Mouse (Mus musculus): ENCODE results near the gene Klra4.
"Not testable (repeated sequence)": the region's sequence is repeated elsewhere in the genome, so short reads cannot be mapped to it uniquely, and the experiment has no call there.

Klra4 gene
- long read RNA-seq, experiment 1, partial matches to known transcripts = 0 of 1 reads
- long read RNA-seq, experiment 1, other reads (novel, unspliced or antisense) = 1 of 1 reads
- long read RNA-seq, experiment 2 = 0 reads

- intact Hi-C loops (cut with DNase I) = loop anchor here (5.0 kb wide), 1 partner anchor 240 kb away; no protein-coding TSS in a partner anchor
These were observed at the start of gene Klra4 for GRCm38 (mm10) chr6:130067171-130067570. Gene Klra4 (minus strand): TSS chr6:130067271.

GRCm38 (mm10) chr6:130110485-130110884 is 43.4 kb upstream of the Klra4 start:
- intact Hi-C loops (cut with DNase I) = no loop called here

- intact Hi-C loops (cut with DNase I) = not testable (repeated sequence)
These were observed 35.7 kb upstream of the Klra4 start for GRCm38 (mm10) chr6:130102743-130103142.

- intact Hi-C loops (cut with DNase I) = no loop called here
These were observed 25.4 kb upstream of the Klra4 start for GRCm38 (mm10) chr6:130092336-130092948.

GRCm38 (mm10) chr6:130065196-130065595 is 1.9 kb downstream of the Klra4 start:
- intact Hi-C loops (cut with DNase I) = loop anchor here (5.0 kb wide), 1 partner anchor 242 kb away; no protein-coding TSS in a partner anchor

GRCm38 (mm10) chr6:130035146-130035545 is 31.9 kb downstream of the Klra4 start:
- intact Hi-C loops (cut with DNase I) = not testable (repeated sequence)

- intact Hi-C loops (cut with DNase I) = not testable (repeated sequence)
These were observed 35.5 kb downstream of the Klra4 start for GRCm38 (mm10) chr6:130031493-130032089.

GRCm38 (mm10) chr6:130026854-130027253 is 40.2 kb downstream of the Klra4 start, which contains the start of gene Klra6:
Gene Klra6 (minus strand): TSS chr6:130026954.
- intact Hi-C loops (cut with DNase I) = no loop called here
